Mouse (Mus musculus): ENCODE results near the gene Prmt8.

GRCm38 (mm10) chr6:127641077-127641801 lies 128.0 kb downstream of the Prmt8 start:
- no peak for TF ChIP-seq MAX (IDR thresholded peaks at IDR 0.05)
- no peak for TF ChIP-seq CTCF (IDR thresholded peaks at IDR 0.05; ENCODE audit: control insufficient read depth, insufficient read depth, insufficient read length)
- no peak for TF ChIP-seq MYOD1 (IDR thresholded peaks at IDR 0.05; ENCODE audit: control insufficient read depth, insufficient read length, low read depth)
